Mouse (Mus musculus): ENCODE measurements around the gene Pcsk1n. TPM values are rescaled to one million over a fixed set of nuclear protein-coding genes. Genes with fewer than 3 reads are reported as not detected.
"Not testable (repeated sequence)": the region's sequence is repeated elsewhere in the genome, so short reads cannot be mapped to it uniquely, and the experiment has no call there.

The Pcsk1n gene
- not detected for total RNA-seq (2021)

GRCm38 (mm10) chrX:7919601-7920383, at the start of gene Pcsk1n:
Gene Pcsk1n, plus strand, starts transcription at chrX:7919822.
- intact Hi-C loops (cut with DNase I): loop anchor here (10.0 kb wide), 1 partner anchor 195 kb away; no protein-coding TSS in a partner anchor
- no peak for DNase-seq

GRCm38 (mm10) chrX:7869826-7870225, 49.8 kb upstream of the Pcsk1n start:
- intact Hi-C loops (cut with DNase I): no loop called here
- no peak for DNase-seq

GRCm38 (mm10) chrX:7878007-7878419, 41.6 kb upstream of the Pcsk1n start, which contains the start of gene Pim2:
Gene Pim2, plus strand, starts transcription at chrX:7878262.
- intact Hi-C loops (cut with DNase I): no loop called here
- peak; percentile 81 to 83 for DNase-seq

- DNase-seq: peak in 1 of 2 experiments; percentile 8
- intact Hi-C loops (cut with DNase I): no loop called here
Measured at GRCm38 (mm10) chrX:7878495-7878894, 41.1 kb upstream of the Pcsk1n start.

- peak; percentile 54 to 67 for DNase-seq
- intact Hi-C loops (cut with DNase I): loop anchor here (2.0 kb wide), 1 partner anchor 29 kb away; no protein-coding TSS in a partner anchor
Measured at GRCm38 (mm10) chrX:7879819-7880218, 39.8 kb upstream of the Pcsk1n start.

- intact Hi-C loops (cut with DNase I): no loop called here
- peak; percentile 91 to 92 for DNase-seq
Measured at GRCm38 (mm10) chrX:7883841-7884567, 35.6 kb upstream of the Pcsk1n start, which contains the start of gene Slc35a2. Gene Slc35a2, plus strand, starts transcription at chrX:7884028.

- no peak for DNase-seq
Measured at GRCm38 (mm10) chrX:7898211-7898610, 21.4 kb upstream of the Pcsk1n start.

GRCm38 (mm10) chrX:7898880-7899874, 20.4 kb upstream of the Pcsk1n start, which contains the start of the genes Pqbp1 and Timm17b:
Gene Pqbp1, minus strand, starts transcription at chrX:7899269.
Gene Timm17b, plus strand, starts transcription at chrX:7899357.
- intact Hi-C loops (cut with DNase I): no loop called here

More at GRCm38 (mm10) chrX:7898211-7898610, 21.4 kb upstream of the Pcsk1n start:
- intact Hi-C loops (cut with DNase I): no loop called here

GRCm38 (mm10) chrX:7904441-7904840, 15.2 kb upstream of the Pcsk1n start:
- intact Hi-C loops (cut with DNase I): no loop called here
- DNase-seq: no peak

More at GRCm38 (mm10) chrX:7898880-7899874, 20.4 kb upstream of the Pcsk1n start, which contains the start of the genes Pqbp1 and Timm17b:
- peak; percentile 87 to 91 for DNase-seq

GRCm38 (mm10) chrX:7907735-7908134, 11.9 kb upstream of the Pcsk1n start, which contains the start of gene Gm10491:
Gene Gm10491, minus strand, starts transcription at chrX:7907835.
- no peak for DNase-seq
- intact Hi-C loops (cut with DNase I): no loop called here

- DNase-seq; intact Hi-C loops (cut with DNase I): not testable (repeated sequence)
Measured at GRCm38 (mm10) chrX:7909242-7909641, 10.4 kb upstream of the Pcsk1n start, which contains the start of gene Gm10490. Gene Gm10490, plus strand, starts transcription at chrX:7909542.

GRCm38 (mm10) chrX:7910473-7910872, 9.1 kb upstream of the Pcsk1n start:
- DNase-seq: peak in 1 of 2 experiments; percentile 9
- intact Hi-C loops (cut with DNase I): loop anchor here (10.0 kb wide), 1 partner anchor 204 kb away; no protein-coding TSS in a partner anchor

GRCm38 (mm10) chrX:7915669-7916068, 4.0 kb upstream of the Pcsk1n start:
- intact Hi-C loops (cut with DNase I): loop anchor here (1.0 to 10.0 kb wide), 2 partner anchors 102 to 199 kb away; no protein-coding TSS in a partner anchor
- peak; percentile 21 to 49 for DNase-seq

- not testable (repeated sequence) for DNase-seq
- intact Hi-C loops (cut with DNase I): loop anchor here (10.0 kb wide), 1 partner anchor 197 kb away; no protein-coding TSS in a partner anchor
Measured at GRCm38 (mm10) chrX:7917960-7918359, 1.7 kb upstream of the Pcsk1n start.

- no peak for DNase-seq
- intact Hi-C loops (cut with DNase I): no loop called here
Measured at GRCm38 (mm10) chrX:7922032-7922431, 2.4 kb downstream of the Pcsk1n start.

- no peak for DNase-seq
- intact Hi-C loops (cut with DNase I): no loop called here
Measured at GRCm38 (mm10) chrX:7926266-7926665, 6.6 kb downstream of the Pcsk1n start.

- intact Hi-C loops (cut with DNase I): no loop called here
Measured at GRCm38 (mm10) chrX:7927116-7927515, 7.5 kb downstream of the Pcsk1n start.

GRCm38 (mm10) chrX:7928270-7928790, 8.7 kb downstream of the Pcsk1n start, which contains the start of gene Eras:
Gene Eras, minus strand, starts transcription at chrX:7928607.
- no peak for DNase-seq
- intact Hi-C loops (cut with DNase I): no loop called here

More at GRCm38 (mm10) chrX:7927116-7927515, 7.5 kb downstream of the Pcsk1n start:
- DNase-seq: no peak

GRCm38 (mm10) chrX:7936874-7937273, 17.3 kb downstream of the Pcsk1n start:
- intact Hi-C loops (cut with DNase I): no loop called here
- DNase-seq: no peak
